Mouse (Mus musculus): ENCODE data around the gene Olfr1351. TPM values are rescaled to one million over a fixed set of nuclear protein-coding genes. Genes with fewer than 3 reads are reported as not detected.
"Not testable (repeated sequence)": the region's sequence is repeated elsewhere in the genome, so short reads cannot be mapped to it uniquely, and the experiment has no call there.

Gene Olfr1351
- polyA plus RNA-seq (2012; fragmentation: generic; extraction: Trizol) = not detected

DNA sequence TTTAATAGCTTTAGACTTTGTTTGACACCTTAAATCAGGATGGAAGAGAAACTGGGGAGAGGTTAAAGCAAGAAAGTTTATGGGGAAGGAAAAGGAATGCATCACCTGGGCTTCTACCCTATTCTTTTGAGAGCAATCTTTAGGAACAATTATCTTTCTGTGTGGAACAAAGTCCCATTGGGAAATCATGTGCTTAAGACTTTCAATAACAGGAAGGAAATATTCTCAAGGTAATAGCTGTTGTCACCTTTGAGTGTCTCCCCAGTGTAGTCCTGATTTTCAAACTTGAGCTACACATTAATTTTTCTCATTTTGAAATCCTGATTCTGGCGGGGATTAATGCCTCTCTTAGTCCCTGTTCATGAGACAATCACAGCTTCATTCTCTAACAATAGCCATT is at the start of gene Olfr1351:
TSS of gene Olfr1351 (plus strand) at position 301 of the 400 bp plus-strand sequence.
- TF ChIP-seq TCF3 (IDR thresholded peaks at IDR 0.05; ENCODE audit: insufficient read length, low read depth) = no peak
- TF ChIP-seq CEBPB (IDR thresholded peaks at IDR 0.05; ENCODE audit: insufficient read depth, poor library complexity, severe bottlenecking) = no peak
- no peak for TF ChIP-seq MAX (IDR thresholded peaks at IDR 0.05; ENCODE audit: low read depth)
- no peak for TF ChIP-seq MYOG (IDR thresholded peaks at IDR 0.05; ENCODE audit: control insufficient read depth in 1 of 3, insufficient read depth in 1 of 3, insufficient read length in 2 of 3, low read depth in 2 of 3)
- TF ChIP-seq POLR2AphosphoS2 (IDR thresholded peaks at IDR 0.05; ENCODE audit: insufficient read length, low read depth) = no peak
- TF ChIP-seq MYOD1 (IDR thresholded peaks at IDR 0.05; ENCODE audit: control insufficient read depth in 1 of 3, insufficient read length in 2 of 3, low read depth in 2 of 3) = no peak
- TF ChIP-seq POLR2A (IDR thresholded peaks at IDR 0.05; ENCODE audit: insufficient read length, low read depth) = no peak
- TF ChIP-seq E2F4 (IDR thresholded peaks at IDR 0.05; ENCODE audit: insufficient read depth) = no peak
- no peak for TF ChIP-seq REST (IDR thresholded peaks at IDR 0.05; ENCODE audit: insufficient read depth, insufficient read length)
- TF ChIP-seq TCF12 (IDR thresholded peaks at IDR 0.05; ENCODE audit: insufficient read depth, poor library complexity, severe bottlenecking) = no peak
- no peak for TF ChIP-seq SRF (IDR thresholded peaks at IDR 0.05; ENCODE audit: control insufficient read depth, insufficient read length, low read depth)
- no peak for TF ChIP-seq USF1 (IDR thresholded peaks at IDR 0.05; ENCODE audit: low read depth)
- Histone ChIP-seq H3K36me3 (ENCODE audit: control insufficient read depth, insufficient read depth) (no peaks in the 10 kb centered on the region), H3K27me3 (ENCODE audit: control insufficient read depth, insufficient read depth, insufficient read length) (no peaks in the 10 kb centered on the region), H3K4me3 (no peak within 1 kb of the TSS), H3ac (ENCODE audit: control insufficient read depth, insufficient read length) (no peak within 1 kb of the TSS), H3K79me2 (ENCODE audit: control insufficient read depth, insufficient read depth) (no peaks in the 10 kb centered on the region), H3K4me2 (ENCODE audit: low read depth) (no peak within 1 kb of the TSS)

DNA sequence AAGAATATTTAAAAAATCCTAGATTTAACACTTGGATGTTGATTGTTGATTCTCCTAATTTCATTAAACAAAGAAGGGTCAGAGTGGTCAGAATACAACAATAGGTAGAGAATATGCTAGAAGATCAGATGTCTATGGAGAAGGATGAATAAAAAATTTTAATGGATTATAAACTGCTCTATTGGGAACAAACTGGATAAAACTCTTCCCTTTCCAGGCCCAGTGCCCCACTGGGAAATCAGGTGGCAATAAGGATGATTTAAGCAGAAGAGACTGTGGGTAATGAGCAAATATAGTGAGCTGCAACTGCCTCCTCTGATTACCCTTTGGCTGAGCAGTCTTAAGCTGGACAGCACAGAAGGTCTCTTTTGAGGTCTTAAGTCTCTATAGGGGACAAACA is 49.3 kb upstream of the Olfr1351 start, which contains the start of gene Olfr1353:
TSS of gene Olfr1353 (plus strand) at position 301 of the 400 bp plus-strand sequence.
- H3K4me3 ChIP-seq; H3ac ChIP-seq (ENCODE audit: control insufficient read depth, insufficient read length); H3K36me3 ChIP-seq (ENCODE audit: control insufficient read depth, insufficient read depth); H3K27me3 ChIP-seq (ENCODE audit: control insufficient read depth, insufficient read depth, insufficient read length); H3K79me2 ChIP-seq (ENCODE audit: control insufficient read depth, insufficient read depth); H3K4me2 ChIP-seq (ENCODE audit: low read depth): not testable (repeated sequence)

DNA sequence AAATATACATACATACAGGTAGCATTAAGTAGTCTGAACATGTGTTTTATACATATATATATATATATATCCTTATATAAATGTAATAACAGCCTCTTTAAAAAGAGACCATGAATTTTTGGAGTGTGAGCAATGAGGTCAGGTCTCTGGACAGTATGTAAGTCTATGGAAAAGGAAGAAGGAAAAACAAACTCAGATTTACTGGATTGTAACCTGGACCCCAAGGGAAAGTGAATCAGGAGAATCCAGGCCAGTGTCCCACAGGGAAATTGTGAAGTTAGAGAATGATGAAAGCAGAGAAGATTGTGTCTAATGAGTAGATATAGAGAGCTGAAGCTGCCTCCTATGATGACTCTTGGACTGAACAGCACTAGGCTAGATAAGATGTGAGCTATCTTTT is 31.5 kb upstream of the Olfr1351 start, which contains the start of gene Olfr1352:
TSS of gene Olfr1352 (plus strand) at position 301 of the 400 bp plus-strand sequence.
- no peak within 1 kb of the TSS for H3K4me2 ChIP-seq (ENCODE audit: low read depth)
- H3K4me3 ChIP-seq = no peak within 1 kb of the TSS
- TF ChIP-seq CEBPB (IDR thresholded peaks at IDR 0.05; ENCODE audit: insufficient read depth, poor library complexity, severe bottlenecking) = no peak
- TF ChIP-seq REST (IDR thresholded peaks at IDR 0.05; ENCODE audit: insufficient read depth, insufficient read length) = no peak
- TF ChIP-seq MYOG (IDR thresholded peaks at IDR 0.05; ENCODE audit: control insufficient read depth in 1 of 3, insufficient read depth in 1 of 3, insufficient read length in 2 of 3, low read depth in 2 of 3) = no peak
- no peak for TF ChIP-seq USF1 (IDR thresholded peaks at IDR 0.05; ENCODE audit: low read depth)
- TF ChIP-seq POLR2A (IDR thresholded peaks at IDR 0.05; ENCODE audit: insufficient read length, low read depth) = no peak
- no peak for TF ChIP-seq MYOD1 (IDR thresholded peaks at IDR 0.05; ENCODE audit: control insufficient read depth in 1 of 3, insufficient read length in 2 of 3, low read depth in 2 of 3)
- no peak for TF ChIP-seq POLR2AphosphoS2 (IDR thresholded peaks at IDR 0.05; ENCODE audit: insufficient read length, low read depth)
- no peak for TF ChIP-seq TCF3 (IDR thresholded peaks at IDR 0.05; ENCODE audit: insufficient read length, low read depth)
- TF ChIP-seq SRF (IDR thresholded peaks at IDR 0.05; ENCODE audit: control insufficient read depth, insufficient read length, low read depth) = no peak
- no peak for TF ChIP-seq TCF12 (IDR thresholded peaks at IDR 0.05; ENCODE audit: insufficient read depth, poor library complexity, severe bottlenecking)
- TF ChIP-seq E2F4 (IDR thresholded peaks at IDR 0.05; ENCODE audit: insufficient read depth) = no peak
- no peak for TF ChIP-seq MAX (IDR thresholded peaks at IDR 0.05; ENCODE audit: low read depth)
- no peaks in the 10 kb centered on the region for H3K79me2 ChIP-seq (ENCODE audit: control insufficient read depth, insufficient read depth)
- no peaks in the 10 kb centered on the region for H3K36me3 ChIP-seq (ENCODE audit: control insufficient read depth, insufficient read depth)
- no peak within 1 kb of the TSS for H3ac ChIP-seq (ENCODE audit: control insufficient read depth, insufficient read length)
- H3K27me3 ChIP-seq (ENCODE audit: control insufficient read depth, insufficient read depth, insufficient read length) = no peaks in the 10 kb centered on the region

DNA sequence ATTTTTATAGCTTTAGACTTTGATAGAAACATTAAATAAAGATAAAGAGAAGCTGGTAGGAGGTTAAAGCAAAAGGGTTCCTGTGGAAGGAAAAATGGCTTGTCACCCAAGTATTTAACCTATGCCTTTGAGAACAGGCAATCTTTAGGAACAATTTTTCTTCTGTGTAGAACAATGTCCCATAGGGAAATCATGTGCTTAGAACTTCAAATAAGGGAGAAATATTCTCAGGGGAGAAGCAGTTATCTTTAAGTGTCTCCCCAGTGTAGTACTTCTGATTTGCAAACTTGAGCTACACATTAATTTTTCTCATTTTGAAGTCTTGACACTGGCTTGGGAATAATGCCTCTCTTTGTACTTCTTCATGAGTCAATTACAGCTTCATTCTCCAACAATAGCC is 16.2 kb downstream of the Olfr1351 start, which contains the start of gene Olfr57:
TSS of gene Olfr57 (plus strand) at position 301 of the 400 bp plus-strand sequence.
- TF ChIP-seq CEBPB (IDR thresholded peaks at IDR 0.05; ENCODE audit: insufficient read depth, poor library complexity, severe bottlenecking) = no peak
- TF ChIP-seq POLR2AphosphoS2 (IDR thresholded peaks at IDR 0.05; ENCODE audit: insufficient read length, low read depth) = no peak
- H3K4me2 ChIP-seq (ENCODE audit: low read depth) = no peak within 1 kb of the TSS

DNA sequence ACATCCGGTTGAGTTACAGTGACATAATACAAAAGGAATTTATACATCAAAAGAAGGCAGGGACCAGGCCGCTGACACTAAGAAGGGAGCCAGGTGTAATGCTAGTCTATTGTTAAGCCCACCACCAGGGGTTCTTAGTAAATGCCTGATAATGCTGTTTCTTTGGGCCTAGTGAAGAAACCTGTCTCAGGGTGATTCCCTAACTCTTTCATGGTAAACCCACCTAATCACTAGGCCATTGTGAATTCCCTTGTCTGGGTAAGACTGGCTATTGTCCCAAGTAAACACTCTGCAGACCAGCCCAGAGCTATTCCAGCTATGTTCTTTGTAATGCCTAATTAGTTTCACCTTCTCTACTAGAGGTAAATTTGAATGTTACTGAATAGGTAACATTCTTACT is 30.2 kb downstream of the Olfr1351 start:
- H3K27me3 ChIP-seq (ENCODE audit: control insufficient read depth, insufficient read depth, insufficient read length); H3K79me2 ChIP-seq (ENCODE audit: control insufficient read depth, insufficient read depth); H3ac ChIP-seq (ENCODE audit: control insufficient read depth, insufficient read length); H3K4me2 ChIP-seq (ENCODE audit: low read depth); H3K36me3 ChIP-seq (ENCODE audit: control insufficient read depth, insufficient read depth); H3K4me3 ChIP-seq: not testable (repeated sequence)

More for the DNA sequence above, 16.2 kb downstream of the Olfr1351 start, which contains the start of gene Olfr57:
- Histone ChIP-seq H3K36me3 (ENCODE audit: control insufficient read depth, insufficient read depth) (no peaks in the 10 kb centered on the region), H3ac (ENCODE audit: control insufficient read depth, insufficient read length) (no peak within 1 kb of the TSS), H3K4me3 (no peak within 1 kb of the TSS), H3K27me3 (ENCODE audit: control insufficient read depth, insufficient read depth, insufficient read length) (no peaks in the 10 kb centered on the region), H3K79me2 (ENCODE audit: control insufficient read depth, insufficient read depth) (no peaks in the 10 kb centered on the region)

DNA sequence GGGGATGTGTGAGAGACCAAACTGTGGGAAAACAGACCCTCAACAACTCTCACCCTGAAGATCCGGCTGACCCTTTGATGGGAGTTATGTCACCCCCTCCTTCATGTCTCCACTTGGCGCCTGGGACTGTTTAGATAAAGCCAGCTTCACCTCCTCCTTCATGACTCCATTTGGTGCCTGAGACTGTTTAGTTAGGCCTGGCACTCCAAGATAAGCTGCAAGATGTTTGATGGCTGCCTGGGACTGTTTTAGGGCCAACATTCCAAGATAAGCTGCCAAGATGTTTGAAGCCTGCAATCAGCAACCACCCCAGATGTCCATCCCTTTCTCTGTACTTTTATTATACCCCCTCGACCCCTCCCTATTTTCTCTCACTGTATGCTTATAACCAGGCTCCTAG is 45.1 kb downstream of the Olfr1351 start:
- H3K27me3 ChIP-seq (ENCODE audit: control insufficient read depth, insufficient read depth, insufficient read length); H3K4me3 ChIP-seq; H3K36me3 ChIP-seq (ENCODE audit: control insufficient read depth, insufficient read depth); H3K79me2 ChIP-seq (ENCODE audit: control insufficient read depth, insufficient read depth); H3K4me2 ChIP-seq (ENCODE audit: low read depth); H3ac ChIP-seq (ENCODE audit: control insufficient read depth, insufficient read length): not testable (repeated sequence)

Other genes starting within 250 kb of the Olfr1351 start
- gene Slc1a6, start 232.0 kb upstream of the Olfr1351 start, polyA plus RNA-seq (2012; fragmentation: generic; extraction: Trizol) = 0.05 TPM
- gene Olfr1356, start 160.3 kb upstream of the Olfr1351 start, polyA plus RNA-seq (2012; fragmentation: generic; extraction: Trizol) = not detected
- not detected for gene Olfr1355, start 136.9 kb upstream of the Olfr1351 start, polyA plus RNA-seq (2012; fragmentation: generic; extraction: Trizol)
- gene Olfr1354, start 99.3 kb upstream of the Olfr1351 start, polyA plus RNA-seq (2012; fragmentation: generic; extraction: Trizol) = not detected
- gene Olfr8, start 61.8 kb upstream of the Olfr1351 start, polyA plus RNA-seq (2012; fragmentation: generic; extraction: Trizol) = not detected
- gene Olfr1353, start 49.2 kb upstream of the Olfr1351 start, polyA plus RNA-seq (2012; fragmentation: generic; extraction: Trizol) = not detected
- gene Olfr1352, start 31.4 kb upstream of the Olfr1351 start, polyA plus RNA-seq (2012; fragmentation: generic; extraction: Trizol) = not detected
- not detected for gene Olfr57, start 16.3 kb downstream of the Olfr1351 start, polyA plus RNA-seq (2012; fragmentation: generic; extraction: Trizol)
- 3.0 TPM for gene 2610008E11Rik, start 85.1 kb downstream of the Olfr1351 start, polyA plus RNA-seq (2012; fragmentation: generic; extraction: Trizol)
- gene Vmn2r80, start 136.3 kb downstream of the Olfr1351 start, polyA plus RNA-seq (2012; fragmentation: generic; extraction: Trizol) = not detected
- gene Vmn2r81, start 235.2 kb downstream of the Olfr1351 start, polyA plus RNA-seq (2012; fragmentation: generic; extraction: Trizol) = not detected